Mouse (Mus musculus) v-Abl transformed pro-B cells (cell line): ENCODE measurements around the gene Hacd3.
"Not testable (repeated sequence)": the region's sequence is repeated elsewhere in the genome, so short reads cannot be mapped to it uniquely, and the experiment has no call there.

Experiments used
- in situ Hi-C, 2 experiments: fragments of 400-800 bp; cut with MboI; formaldehyde crosslinking; loops; one replicate each; pipeline ENCODE4 v1.15.1; 2025; ENCODE audit not compliant: unreplicated experiment in 2 of 2

Gene Hacd3

GRCm38 (mm10) chr9:65018588-65019121 is 2.8 kb downstream of the Hacd3 start:
- in situ Hi-C loops, result loop anchor here in 1 of 2 experiments (10.0 kb wide), 1 partner anchor 106 kb away; no protein-coding TSS in a partner anchor

- in situ Hi-C loops, result loop anchor here in 1 of 2 experiments (10.0 kb wide), 1 partner anchor 107 kb away; no protein-coding TSS in a partner anchor
Measured at GRCm38 (mm10) chr9:65017896-65018295, 3.6 kb downstream of the Hacd3 start.

GRCm38 (mm10) chr9:65016978-65017827 is 4.3 kb downstream of the Hacd3 start:
- in situ Hi-C loops, result loop anchor here in 1 of 2 experiments (10.0 kb wide), 1 partner anchor 108 kb away; no protein-coding TSS in a partner anchor

GRCm38 (mm10) chr9:65016241-65016977 is 5.1 kb downstream of the Hacd3 start:
- in situ Hi-C loops, result loop anchor here in 1 of 2 experiments (10.0 kb wide), 1 partner anchor 108 kb away; no protein-coding TSS in a partner anchor

GRCm38 (mm10) chr9:65015461-65016222 is 5.9 kb downstream of the Hacd3 start:
- in situ Hi-C loops, result loop anchor here in 1 of 2 experiments (10.0 kb wide), 1 partner anchor 109 kb away; no protein-coding TSS in a partner anchor

GRCm38 (mm10) chr9:65011304-65011703 is 10.2 kb downstream of the Hacd3 start:
- in situ Hi-C loops, result loop anchor here in 1 of 2 experiments (10.0 kb wide), 1 partner anchor 113 kb away; no protein-coding TSS in a partner anchor

GRCm38 (mm10) chr9:65010632-65011031 is 10.9 kb downstream of the Hacd3 start:
- in situ Hi-C loops, result loop anchor here in 1 of 2 experiments (10.0 kb wide), 1 partner anchor 114 kb away; no protein-coding TSS in a partner anchor

GRCm38 (mm10) chr9:65005737-65006136 is 15.8 kb downstream of the Hacd3 start:
- in situ Hi-C loops, result no loop called here

GRCm38 (mm10) chr9:65001481-65001880 is 20.0 kb downstream of the Hacd3 start:
- in situ Hi-C loops, result no loop called here

GRCm38 (mm10) chr9:64995464-64995863 is 26.0 kb downstream of the Hacd3 start:
- in situ Hi-C loops, result not testable (repeated sequence)

- in situ Hi-C loops, result no loop called here
Measured at GRCm38 (mm10) chr9:64990291-64990690, 31.2 kb downstream of the Hacd3 start.

- in situ Hi-C loops, result no loop called here
Measured at GRCm38 (mm10) chr9:64988443-64988842, 33.0 kb downstream of the Hacd3 start.

GRCm38 (mm10) chr9:64987651-64988050 is 33.8 kb downstream of the Hacd3 start:
- in situ Hi-C loops, result no loop called here

GRCm38 (mm10) chr9:64985807-64986206 is 35.7 kb downstream of the Hacd3 start:
- in situ Hi-C loops, result no loop called here

GRCm38 (mm10) chr9:64985037-64985794 is 36.3 kb downstream of the Hacd3 start:
- in situ Hi-C loops, result no loop called here

GRCm38 (mm10) chr9:64981904-64982303 is 39.6 kb downstream of the Hacd3 start:
- in situ Hi-C loops, result no loop called here

GRCm38 (mm10) chr9:64980548-64980947 is 40.9 kb downstream of the Hacd3 start:
- in situ Hi-C loops, result no loop called here

- in situ Hi-C loops, result loop anchor here in 1 of 2 experiments (5.0 kb wide), 1 partner anchor 679 kb away; the partner anchor contains the start of gene Tipin
Measured at GRCm38 (mm10) chr9:64960978-64961320, 60.5 kb downstream of the Hacd3 start.
